Mouse (Mus musculus) CH12.LX (cell line): ENCODE measurements around the gene Tmprss12. TPM values are rescaled to one million over a fixed set of nuclear protein-coding genes. Genes with fewer than 3 reads are reported as not detected.
"Not testable (repeated sequence)": the region's sequence is repeated elsewhere in the genome, so short reads cannot be mapped to it uniquely, and the experiment has no call there.

Experiments used
- DNase-seq: peaks from one replicate; pipeline ENCODE4 v3.0.0-alpha.2; 2013; ENCODE audit errors: extremely low read depth
- H3K27ac ChIP-seq: 2 replicates; pipeline ENCODE4 v1.5.1; 2012; ENCODE audit warnings: low read depth, mild to moderate bottlenecking, control low read depth, moderate library complexity; ENCODE audit not compliant: insufficient read depth
- H3K27me3 ChIP-seq: replicated peaks from 2 replicates; pipeline ENCODE3; 2012; ENCODE audit warnings: inconsistent platforms
- H3K36me3 ChIP-seq, 2 experiments: replicated peaks in 1 of 2; 2 replicates each; pipeline versions ENCODE3 to v1.6.1; 2012; ENCODE audit warnings: inconsistent platforms in 1 of 2, low read length in 1 of 2, mild to moderate bottlenecking in 1 of 2, mixed read lengths in 1 of 2, moderate library complexity in 1 of 2; ENCODE audit not compliant: control insufficient read depth in 1 of 2, insufficient read depth in 1 of 2
- H3K4me1 ChIP-seq, 2 experiments: 2 replicates each; pipeline ENCODE4 v1.6.1; 2012; ENCODE audit warnings: inconsistent platforms in 1 of 2, moderate library complexity in 1 of 2; ENCODE audit not compliant: insufficient read depth in 2 of 2, control insufficient read depth in 1 of 2
- H3K4me2 ChIP-seq: 2 replicates; pipeline ENCODE4 v1.6.1; 2012; ENCODE audit warnings: low read depth, mild to moderate bottlenecking, control low read depth; ENCODE audit not compliant: poor library complexity, insufficient read depth, severe bottlenecking
- H3K4me3 ChIP-seq, 3 experiments: fragments of 150-350 bp in 1 of 3; sonication (generic) in 1 of 3; replicated peaks in 1 of 3; 2 replicates each; pipeline versions ENCODE3 to v1.5.1; 2011 to 2012; ENCODE audit warnings: low read depth in 2 of 3, low read length in 2 of 3, mild to moderate bottlenecking in 2 of 3, moderate library complexity in 2 of 3, control low read depth in 1 of 3, improper control_type of control experiment in 1 of 3, inconsistent platforms in 1 of 3, mixed read lengths in 1 of 3; ENCODE audit not compliant: poor library complexity in 1 of 3
- H3K79me2 ChIP-seq: replicated peaks from 2 replicates; pipeline ENCODE4 v1.6.1; 2012; ENCODE audit warnings: mild to moderate bottlenecking, moderate library complexity; ENCODE audit not compliant: control insufficient read depth, poor library complexity, insufficient read depth, severe bottlenecking; ENCODE audit errors: extremely low read depth
- H3K9ac ChIP-seq: 2 replicates; pipeline ENCODE4 v1.6.1; 2012; ENCODE audit warnings: low read depth, mild to moderate bottlenecking, control low read depth, moderate library complexity; ENCODE audit not compliant: insufficient read depth
- H3K9me3 ChIP-seq: replicated peaks from 2 replicates; pipeline ENCODE3; 2012; ENCODE audit warnings: low read length, inconsistent platforms, mixed read lengths
- CHD1 ChIP-seq: IDR thresholded peaks from 2 replicates; pipeline ENCODE4 v1.6.1; 2012; ENCODE audit warnings: low read depth, low read length, improper control_type of control experiment, inconsistent platforms
- CHD2 ChIP-seq: IDR thresholded peaks from 2 replicates; pipeline ENCODE4 v1.6.1; 2011; ENCODE audit warnings: low read length, improper control_type of control experiment
- E2F4 ChIP-seq: IDR thresholded peaks from 2 replicates; pipeline ENCODE4 v1.6.1; 2011; ENCODE audit warnings: low read depth, low read length, improper control_type of control experiment; ENCODE audit not compliant: insufficient replicate concordance
- EP300 ChIP-seq: IDR thresholded peaks from 2 replicates; pipeline ENCODE4 v1.6.1; 2011; ENCODE audit warnings: low read length, improper control_type of control experiment
- ETS1 ChIP-seq: conservative IDR thresholded peaks from 2 replicates; pipeline ENCODE4 v1.6.1; 2012; ENCODE audit warnings: low read depth, mild to moderate bottlenecking, inconsistent platforms, low read length, improper control_type of control experiment, moderate library complexity
- JUND ChIP-seq: conservative IDR thresholded peaks from 2 replicates; pipeline ENCODE4 v1.6.1; 2011; ENCODE audit warnings: low read depth, low read length, improper control_type of control experiment
- KAT2A ChIP-seq: IDR thresholded peaks from 2 replicates; pipeline ENCODE4 v1.6.1; 2012; ENCODE audit warnings: low read length, improper control_type of control experiment, inconsistent platforms; ENCODE audit not compliant: insufficient replicate concordance
- MYC ChIP-seq: IDR thresholded peaks from 2 replicates; pipeline ENCODE4 v1.6.1; 2011; ENCODE audit warnings: low read depth, mild to moderate bottlenecking, improper control_type of control experiment, low read length
- NELFE ChIP-seq: IDR thresholded peaks from 2 replicates; pipeline ENCODE4 v1.6.1; 2011; ENCODE audit warnings: low read depth, low read length, improper control_type of control experiment
- PAX5 ChIP-seq: IDR thresholded peaks from 2 replicates; pipeline ENCODE4 v1.6.1; 2012; ENCODE audit warnings: low read length, inconsistent platforms, mixed read lengths
- POLR2AphosphoS2 ChIP-seq: IDR thresholded peaks from 2 replicates; pipeline ENCODE4 v1.6.1; 2011; ENCODE audit warnings: low read depth, low read length, improper control_type of control experiment
- RCOR1 ChIP-seq: conservative IDR thresholded peaks from 2 replicates; pipeline ENCODE4 v1.6.1; 2012; ENCODE audit warnings: low read depth, mild to moderate bottlenecking, inconsistent platforms, low read length, improper control_type of control experiment
- SIN3A ChIP-seq: IDR thresholded peaks from 2 replicates; pipeline ENCODE4 v1.6.1; 2012; ENCODE audit warnings: low read length, improper control_type of control experiment, inconsistent platforms
- TBP ChIP-seq: conservative IDR thresholded peaks from 2 replicates; pipeline ENCODE4 v1.6.1; 2011; ENCODE audit warnings: low read depth, low read length, improper control_type of control experiment
- USF1 ChIP-seq: IDR thresholded peaks from 2 replicates; pipeline ENCODE4 v1.6.1; 2014; ENCODE audit warnings: low read depth, mild to moderate bottlenecking, inconsistent platforms, low read length, improper control_type of control experiment
- ZC3H11A ChIP-seq: IDR thresholded peaks from 2 replicates; pipeline ENCODE4 v1.6.1; 2012; ENCODE audit warnings: low read depth, mild to moderate bottlenecking, inconsistent platforms, low read length, improper control_type of control experiment
- ZMIZ1 ChIP-seq: IDR thresholded peaks from 2 replicates; pipeline ENCODE4 v1.6.1; 2012; ENCODE audit warnings: low read depth, mild to moderate bottlenecking, inconsistent platforms, low read length, improper control_type of control experiment
- dilution Hi-C: fragments of 300-500 bp; cut with MboI; formaldehyde crosslinking; loops from 2 replicates; pipeline ENCODE4 v1.14.3; 2020; ENCODE audit warnings: low sequenced_read_pairs; ENCODE audit not compliant: extremely low pct_unique_long_range_greater_than_20kb, extremely low pct_ligation_motif_present
- in situ Hi-C: fragments of 300-500 bp; cut with MboI; formaldehyde crosslinking; loops from 3 replicates; pipeline ENCODE4 v1.14.3; 2019; ENCODE audit warnings: low sequenced_read_pairs, low pct_ligation_motif_present, low pct_unique_long_range_greater_than_20kb, mixed read lengths
- polyA plus RNA-seq: library from polyadenylated mRNA; unstranded; fragments of >175 nt; gene quantifications from 2 replicates; pipeline ENCODE4 v1.2.1, GENCODE M21; 2012; ENCODE audit warnings: low read depth; ENCODE audit not compliant: insufficient read length
- total RNA-seq, 2 experiments: library from RNA; depleted of rRNA; stranded (reverse); fragments of 300-350 nt in 1 of 2; fragments of >200 nt in 1 of 2; gene quantifications; 2 replicates each; pipeline ENCODE4 v1.2.3; 2012 to 2014

The Tmprss12 gene
- total and polyA plus RNA-seq, 3 experiments = not detected

DNA sequence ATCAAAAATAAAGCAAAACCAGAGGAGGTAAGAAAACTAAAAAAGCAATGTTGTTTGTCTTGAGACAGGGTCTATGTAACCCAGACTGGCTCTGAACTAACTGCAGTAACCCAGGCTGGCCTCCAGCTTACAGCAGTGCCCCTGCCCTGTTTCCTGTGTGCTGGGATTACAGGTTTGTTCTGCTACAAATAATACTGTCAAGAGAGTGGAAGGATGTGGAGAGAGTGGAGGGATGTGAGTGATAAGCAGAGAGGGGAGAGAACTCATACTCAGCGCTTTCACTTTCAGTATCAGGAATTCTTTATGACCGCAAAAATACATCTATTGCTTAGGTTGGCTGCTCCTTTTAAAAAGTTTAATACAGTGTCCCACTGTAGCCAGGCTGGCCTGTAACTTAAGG lies 31.7 kb downstream of the Tmprss12 start:
- no peak for TF ChIP-seq MYC
- TF ChIP-seq E2F4 = no peak
- no peak for TF ChIP-seq CHD2
- no peak for TF ChIP-seq EP300
- Histone ChIP-seq H3K4me3 (no peak overlapping the region), H3K9ac (no peak overlapping the region), H3K9me3 (no peaks in the 10 kb centered on the region), H3K4me1 (peaks cover 0 to 18% of the 10 kb centered on the region in 2 experiments; a peak in 2 of 4 replicates), H3K4me2 (no peak overlapping the region), H3K79me2 (no peaks in the 10 kb centered on the region), H3K27ac (no peak overlapping the region), H3K36me3 (peaks cover 0 to 6% of the 10 kb centered on the region in 2 experiments), H3K27me3 (no peaks in the 10 kb centered on the region)
- in situ Hi-C loops (no loop called here), dilution Hi-C loops (no loop called here)
- DNase-seq = no peak

GRCm38 (mm10) chr15:100314448-100315145 lies 34.0 kb downstream of the Tmprss12 start:
- Histone ChIP-seq H3K27me3 (no peaks in the 10 kb centered on the region), H3K79me2 (no peaks in the 10 kb centered on the region), H3K36me3 (peaks cover 0 to 6% of the 10 kb centered on the region in 2 experiments), H3K4me1 (peaks cover 0 to 11% of the 10 kb centered on the region in 2 experiments; a peak in 2 of 4 replicates), H3K9ac (no peak overlapping the region), H3K4me2 (no peak overlapping the region), H3K9me3 (no peaks in the 10 kb centered on the region), H3K27ac (no peak overlapping the region), H3K4me3 (no peak overlapping the region)
- in situ Hi-C loops (loop anchor here (5.0 kb wide), 1 partner anchor 292 kb away; no protein-coding TSS in a partner anchor), dilution Hi-C loops (no loop called here)
- TF ChIP-seq ZMIZ1 (no peak), ETS1 (no peak), POLR2AphosphoS2 (no peak), USF1 (no peak), NELFE (no peak), PAX5 (no peak), CHD1 (no peak), JUND (no peak), RCOR1 (no peak), SIN3A (no peak), KAT2A (no peak), TBP (no peak), ZC3H11A (no peak)
- DNase-seq = no peak

DNA sequence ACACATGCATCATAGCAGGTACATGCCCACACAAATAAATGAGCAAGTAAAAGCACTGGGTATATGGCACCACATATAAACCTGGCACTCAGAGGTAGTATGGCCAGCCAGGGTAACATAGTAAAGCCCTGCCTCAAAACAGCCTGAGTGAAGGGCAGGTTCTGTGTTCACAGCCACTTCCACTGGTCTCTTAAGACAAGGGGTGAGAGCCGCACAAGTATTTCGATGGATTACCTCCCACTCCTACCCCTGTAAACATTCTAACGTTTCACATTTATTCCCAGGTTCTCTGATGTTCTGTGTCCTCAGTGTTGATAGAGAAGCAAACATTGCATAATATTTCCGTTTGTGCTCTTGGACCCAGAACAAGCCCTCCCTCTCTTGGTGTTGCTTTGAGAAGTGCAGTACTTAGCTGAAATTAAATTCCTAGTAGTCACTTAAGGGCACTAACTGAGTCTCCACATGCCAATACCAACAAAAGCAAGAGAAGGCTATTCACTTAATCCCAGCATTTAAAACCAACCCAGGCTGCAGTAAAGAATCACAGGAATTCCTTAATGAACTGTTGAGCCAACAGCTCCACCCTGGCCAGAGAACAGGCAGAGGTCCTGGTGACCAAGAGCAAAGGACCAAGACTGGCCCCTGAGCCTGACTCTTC lies 37.5 kb downstream of the Tmprss12 start:
- not testable (repeated sequence) for H3K9me3 ChIP-seq

More for the DNA sequence above, 37.5 kb downstream of the Tmprss12 start:
- H3K4me1 ChIP-seq, DNase-seq, H3K4me2 ChIP-seq, H3K79me2 ChIP-seq, H3K9ac ChIP-seq, H3K4me3 ChIP-seq, H3K27ac ChIP-seq, dilution Hi-C loops, H3K27me3 ChIP-seq, H3K36me3 ChIP-seq: not testable (repeated sequence)
- in situ Hi-C loops = loop anchor here (5.0 kb wide), 1 partner anchor 296 kb away; no protein-coding TSS in a partner anchor
